Mouse (Mus musculus): ENCODE measurements at regions not wholly inside any gene's neighbourhood (a gene's known extent, or its start where the extent isn't known, plus 50 kb on each side); places are given as distances from the start of the nearest gene placed in this dataset.

DNA sequence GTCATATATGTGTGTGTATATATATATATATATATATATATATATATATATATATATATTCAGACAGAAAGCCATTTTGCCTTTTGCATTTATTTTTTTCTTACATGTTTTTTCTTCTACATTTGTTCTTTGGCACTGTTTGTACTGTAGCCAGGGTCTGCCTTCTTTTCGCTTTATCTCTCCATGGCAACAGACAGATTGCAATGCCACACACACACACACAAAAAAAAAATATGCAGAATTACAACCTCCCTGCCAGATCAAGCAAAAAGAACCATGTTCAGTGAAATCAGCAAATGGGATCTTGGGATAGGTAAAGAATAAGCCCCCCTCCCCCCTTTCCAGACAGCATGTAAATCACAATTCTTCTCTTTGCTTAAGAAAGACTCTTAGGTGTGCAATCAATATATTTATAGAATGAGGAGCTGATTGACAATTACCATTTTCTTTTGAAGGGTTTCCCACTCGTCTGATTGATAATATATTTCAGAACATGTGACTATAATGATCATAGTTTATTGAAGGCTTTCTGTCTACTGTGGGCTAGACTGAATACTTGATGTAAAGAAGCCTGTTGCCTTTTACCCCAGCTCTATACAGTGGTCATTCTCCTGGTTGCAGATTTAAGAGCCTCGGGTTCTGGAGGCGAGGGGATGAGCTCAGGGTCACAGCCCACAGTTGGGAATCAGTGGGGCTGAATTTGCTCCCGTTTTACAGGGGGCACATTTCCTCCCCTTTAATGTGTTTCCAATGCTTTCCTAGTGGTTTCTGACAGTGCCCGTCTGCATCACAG lies 54.7 kb upstream of the Pcgf5 start:
- TF ChIP-seq POLR2A (IDR thresholded peaks at IDR 0.05; ENCODE audit: insufficient read length, low read depth): no peak
- TF ChIP-seq E2F4 (IDR thresholded peaks at IDR 0.05; ENCODE audit: insufficient read depth): no peak
- no peak for TF ChIP-seq POLR2AphosphoS2 (IDR thresholded peaks at IDR 0.05; ENCODE audit: insufficient read length, low read depth)
- TF ChIP-seq USF1 (IDR thresholded peaks at IDR 0.05; ENCODE audit: low read depth): no peak
- no peak for TF ChIP-seq MYOG (IDR thresholded peaks at IDR 0.05; ENCODE audit: control insufficient read depth in 1 of 3, insufficient read depth in 1 of 3, insufficient read length in 2 of 3, low read depth in 2 of 3)
- TF ChIP-seq CEBPB (IDR thresholded peaks at IDR 0.05; ENCODE audit: insufficient read depth, poor library complexity, severe bottlenecking): no peak
- no peak for TF ChIP-seq MAX (IDR thresholded peaks at IDR 0.05; ENCODE audit: low read depth)
- no peak for TF ChIP-seq SRF (IDR thresholded peaks at IDR 0.05; ENCODE audit: control insufficient read depth, insufficient read length, low read depth)
- no peak for TF ChIP-seq TCF3 (IDR thresholded peaks at IDR 0.05; ENCODE audit: insufficient read length, low read depth)
- no peak for TF ChIP-seq TCF12 (IDR thresholded peaks at IDR 0.05; ENCODE audit: insufficient read depth, poor library complexity, severe bottlenecking)
- no peak for TF ChIP-seq REST (IDR thresholded peaks at IDR 0.05; ENCODE audit: insufficient read depth, insufficient read length)
- H3K36me3 ChIP-seq (ENCODE audit: control insufficient read depth, insufficient read depth): no peaks in the 10 kb centered on the region
- H3K27me3 ChIP-seq (ENCODE audit: control insufficient read depth, insufficient read depth, insufficient read length): no peaks in the 10 kb centered on the region
- no peak overlapping the region for H3K4me3 ChIP-seq
- H3ac ChIP-seq (ENCODE audit: control insufficient read depth, insufficient read length): no peak overlapping the region
- no peaks in the 10 kb centered on the region for H3K79me2 ChIP-seq (ENCODE audit: control insufficient read depth, insufficient read depth)
- no peak overlapping the region for H3K4me2 ChIP-seq (ENCODE audit: low read depth)
